Mouse (Mus musculus): ENCODE measurements around the gene Slc9a9. TPM values are rescaled to one million over a fixed set of nuclear protein-coding genes. Genes with fewer than 3 reads are reported as not detected.

Gene Slc9a9
- polyA plus RNA-seq, 1 experiment from 2014 or later = 3.2 TPM

DNA sequence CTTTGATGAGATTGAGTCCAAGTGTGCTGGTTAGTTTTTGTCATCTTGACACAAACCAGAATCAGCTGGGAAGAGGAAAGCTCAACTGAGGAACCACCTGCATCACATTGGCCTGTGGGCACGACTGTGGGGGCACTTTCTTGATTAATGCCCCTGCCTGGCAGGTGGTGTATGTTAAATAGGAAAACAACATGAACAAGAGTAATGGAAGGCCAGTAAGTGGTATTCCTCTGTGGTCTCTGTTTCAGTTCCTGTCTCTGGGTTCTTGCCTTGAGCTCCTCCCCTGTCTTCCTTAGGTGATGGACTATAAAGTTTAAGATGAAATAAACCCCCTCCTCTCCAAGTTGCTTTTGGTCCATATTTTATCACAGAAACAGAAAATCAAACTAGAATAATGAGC is 372.7 kb downstream of the Slc9a9 start:
- no peak for DNase-seq (ENCODE audit: low spot score)

DNA sequence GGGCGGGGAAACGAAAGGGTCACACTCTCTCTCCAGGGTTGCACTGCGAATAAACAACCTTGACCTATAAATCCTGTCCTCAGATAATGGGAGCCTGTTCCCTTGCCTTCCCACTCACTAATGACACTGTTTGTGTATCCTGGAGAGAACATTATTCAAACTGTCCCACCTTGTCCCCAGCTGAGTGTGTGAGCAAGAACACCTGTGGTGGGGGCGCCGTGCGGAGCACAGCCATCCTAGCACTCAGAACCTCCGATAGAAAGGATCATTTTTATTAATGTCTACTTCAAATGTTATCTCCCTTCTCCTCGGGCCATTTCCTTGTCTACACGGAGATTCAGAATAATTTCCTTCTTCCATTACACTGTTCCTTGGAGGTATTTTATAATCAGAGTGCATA is 382.5 kb downstream of the Slc9a9 start:
- no peak for DNase-seq (ENCODE audit: low spot score)
- Histone ChIP-seq H3K9me3 (no peaks in the 10 kb centered on the region), H3K36me3 (no peaks in the 10 kb centered on the region), H3K4me1 (replicated peaks) (no peaks in the 10 kb centered on the region), H3K27ac (no peak overlapping the region), H3K27me3 (ENCODE audit: insufficient read depth, poor library complexity, severe bottlenecking) (no peaks in the 10 kb centered on the region), H3K4me3 (no peak overlapping the region)
- WGBS = 90% methylated on average over 9 of the region's 9 CpGs

More for the DNA sequence above, 372.7 kb downstream of the Slc9a9 start:
- H3K36me3 ChIP-seq = no peaks in the 10 kb centered on the region
- H3K9me3 ChIP-seq = no peaks in the 10 kb centered on the region
- H3K27me3 ChIP-seq (ENCODE audit: insufficient read depth, poor library complexity, severe bottlenecking) = no peaks in the 10 kb centered on the region
- H3K27ac ChIP-seq = no peak overlapping the region
- no peaks in the 10 kb centered on the region for H3K4me1 ChIP-seq (replicated peaks)
- H3K4me3 ChIP-seq = no peak overlapping the region
- WGBS = 56% methylated on average over 1 of the region's 1 CpGs

DNA sequence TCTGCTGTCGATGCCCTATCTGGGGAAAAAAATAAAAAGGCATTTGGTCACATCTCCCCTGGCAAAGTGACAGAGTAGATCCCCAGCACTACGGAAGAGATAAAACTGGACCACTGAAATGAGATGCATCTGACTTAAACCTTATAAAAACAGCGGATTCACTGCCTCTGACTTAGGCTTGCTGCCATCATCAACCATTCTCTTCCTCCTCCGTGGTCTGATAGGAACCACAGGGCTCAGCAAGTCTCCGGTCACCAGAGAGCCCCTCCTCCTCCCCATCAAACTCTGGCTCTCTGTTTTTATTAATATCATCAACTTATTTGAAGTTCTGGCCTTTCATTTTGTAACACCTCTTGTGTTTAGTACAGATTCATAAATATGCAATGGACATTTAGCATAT is 383.5 kb downstream of the Slc9a9 start:
- DNase-seq (ENCODE audit: low spot score) = no peak
- no peaks in the 10 kb centered on the region for H3K36me3 ChIP-seq
- no peak overlapping the region for H3K27ac ChIP-seq
- H3K4me1 ChIP-seq (replicated peaks) = no peaks in the 10 kb centered on the region
- WGBS = 87% methylated on average over 5 of the region's 5 CpGs
- no peaks in the 10 kb centered on the region for H3K27me3 ChIP-seq (ENCODE audit: insufficient read depth, poor library complexity, severe bottlenecking)
- H3K9me3 ChIP-seq = no peaks in the 10 kb centered on the region
- H3K4me3 ChIP-seq = no peak overlapping the region

DNA sequence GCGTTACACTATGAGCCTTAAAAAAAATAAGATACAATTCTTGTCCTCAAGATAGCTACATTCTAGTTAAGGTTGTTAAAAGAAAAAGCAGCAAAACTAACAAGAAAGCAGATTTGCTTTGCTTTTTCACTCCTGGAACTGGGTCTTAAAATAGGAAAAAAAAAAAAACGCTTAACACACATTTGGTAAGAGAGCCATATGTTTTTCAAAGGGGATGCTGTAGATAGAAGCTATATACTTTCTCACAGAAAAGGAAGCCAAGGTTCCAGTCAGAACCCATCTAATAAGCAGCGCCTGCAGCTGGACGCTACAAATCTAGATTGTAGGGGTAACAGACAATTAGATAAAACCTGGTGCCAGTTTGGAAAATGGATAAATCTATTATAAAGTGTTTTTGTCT is 386.1 kb downstream of the Slc9a9 start:
- Histone ChIP-seq H3K4me1 (replicated peaks) (no peaks in the 10 kb centered on the region), H3K9me3 (no peaks in the 10 kb centered on the region), H3K36me3 (no peaks in the 10 kb centered on the region), H3K4me3 (no peak overlapping the region), H3K27me3 (ENCODE audit: insufficient read depth, poor library complexity, severe bottlenecking) (no peaks in the 10 kb centered on the region), H3K27ac (no peak overlapping the region)
- DNase-seq (ENCODE audit: low spot score) = no peak
- WGBS = 87% methylated on average over 4 of the region's 4 CpGs

DNA sequence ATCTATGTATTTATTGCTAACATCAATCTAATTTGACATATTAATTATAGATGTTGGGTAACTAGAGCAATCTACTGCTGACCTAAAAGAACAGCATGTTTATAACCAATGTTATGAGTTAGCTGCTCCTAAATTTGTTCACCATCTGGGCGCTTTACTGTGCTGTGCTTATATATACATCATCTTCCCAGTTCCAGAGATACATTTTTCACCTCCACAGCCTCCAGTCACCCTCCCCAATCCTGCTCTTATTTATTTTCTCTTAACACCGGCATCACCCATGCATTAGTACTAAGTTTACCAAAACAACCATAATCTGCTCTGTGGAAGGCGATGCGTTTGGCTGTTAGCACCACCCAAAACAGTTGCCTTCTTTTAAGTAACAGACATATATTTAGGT is 391.0 kb downstream of the Slc9a9 start:
- H3K4me1 ChIP-seq (replicated peaks) = no peaks in the 10 kb centered on the region
- H3K9me3 ChIP-seq = no peaks in the 10 kb centered on the region
- no peaks in the 10 kb centered on the region for H3K36me3 ChIP-seq
- no peaks in the 10 kb centered on the region for H3K27me3 ChIP-seq (ENCODE audit: insufficient read depth, poor library complexity, severe bottlenecking)
- H3K27ac ChIP-seq = no peak overlapping the region
- WGBS = 86% methylated on average over 4 of the region's 4 CpGs
- no peak overlapping the region for H3K4me3 ChIP-seq
- DNase-seq (ENCODE audit: low spot score) = no peak

DNA sequence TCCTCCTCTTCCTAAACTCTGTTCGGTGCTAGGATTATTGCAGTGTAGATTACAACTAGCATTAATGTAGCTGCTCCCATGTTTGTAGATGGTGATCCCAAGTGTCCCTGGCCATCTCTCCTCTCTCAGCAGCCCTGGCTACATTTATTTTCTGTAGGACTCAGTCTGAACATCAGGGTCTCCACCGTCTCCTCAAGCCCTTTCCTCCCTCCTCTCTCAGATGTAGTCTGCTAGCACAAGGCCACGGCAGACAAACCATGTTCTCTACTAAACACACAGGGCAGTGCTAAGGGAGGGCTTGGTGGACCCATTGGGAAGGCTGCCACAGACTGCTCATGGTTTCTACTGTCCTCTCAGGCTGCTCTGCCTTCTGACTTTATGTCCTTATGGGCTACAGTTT is 397.3 kb downstream of the Slc9a9 start:
- H3K27me3 ChIP-seq (ENCODE audit: insufficient read depth, poor library complexity, severe bottlenecking) = no peaks in the 10 kb centered on the region
- no peak overlapping the region for H3K27ac ChIP-seq
- DNase-seq (ENCODE audit: low spot score) = no peak
- WGBS = 81% methylated on average over 2 of the region's 3 CpGs
- 0 out of 2 replicates have a peak, but pooled peaks cover 5% of the 10 kb centered on the region for H3K9me3 ChIP-seq
- H3K4me1 ChIP-seq (replicated peaks) = peaks cover 11% of the 10 kb centered on the region; the same call in 1 of the 2 replicates
- H3K4me3 ChIP-seq = no peak overlapping the region
- H3K36me3 ChIP-seq = no peaks in the 10 kb centered on the region

DNA sequence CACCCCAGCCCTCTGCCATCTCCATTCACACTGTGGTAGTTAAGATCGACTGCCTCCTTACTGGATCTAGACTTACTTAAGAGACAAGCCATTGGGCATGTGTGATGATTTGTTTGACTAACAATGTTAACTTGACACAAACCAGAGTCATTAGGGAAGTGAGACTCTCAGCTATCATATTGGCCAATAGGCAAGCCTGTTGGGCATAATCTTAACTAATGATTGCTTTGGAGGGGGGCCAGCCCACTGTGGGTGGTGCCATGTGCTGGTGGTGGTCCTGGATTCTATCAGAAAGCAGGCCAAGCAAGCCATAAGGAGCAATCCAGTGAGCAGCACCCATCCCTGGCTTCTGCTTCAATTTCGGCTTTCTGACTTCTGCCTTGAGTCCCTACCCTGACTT is 398.8 kb downstream of the Slc9a9 start:
- Histone ChIP-seq H3K4me3 (no peak overlapping the region), H3K36me3 (no peaks in the 10 kb centered on the region), H3K9me3 (0 out of 2 replicates have a peak, but pooled peaks cover 5% of the 10 kb centered on the region), H3K27ac (no peak overlapping the region), H3K4me1 (replicated peaks) (peaks cover 23% of the 10 kb centered on the region), H3K27me3 (ENCODE audit: insufficient read depth, poor library complexity, severe bottlenecking) (no peaks in the 10 kb centered on the region)
- no peak for DNase-seq (ENCODE audit: low spot score)
- 89% methylated on average over 2 of the region's 2 CpGs for WGBS

DNA sequence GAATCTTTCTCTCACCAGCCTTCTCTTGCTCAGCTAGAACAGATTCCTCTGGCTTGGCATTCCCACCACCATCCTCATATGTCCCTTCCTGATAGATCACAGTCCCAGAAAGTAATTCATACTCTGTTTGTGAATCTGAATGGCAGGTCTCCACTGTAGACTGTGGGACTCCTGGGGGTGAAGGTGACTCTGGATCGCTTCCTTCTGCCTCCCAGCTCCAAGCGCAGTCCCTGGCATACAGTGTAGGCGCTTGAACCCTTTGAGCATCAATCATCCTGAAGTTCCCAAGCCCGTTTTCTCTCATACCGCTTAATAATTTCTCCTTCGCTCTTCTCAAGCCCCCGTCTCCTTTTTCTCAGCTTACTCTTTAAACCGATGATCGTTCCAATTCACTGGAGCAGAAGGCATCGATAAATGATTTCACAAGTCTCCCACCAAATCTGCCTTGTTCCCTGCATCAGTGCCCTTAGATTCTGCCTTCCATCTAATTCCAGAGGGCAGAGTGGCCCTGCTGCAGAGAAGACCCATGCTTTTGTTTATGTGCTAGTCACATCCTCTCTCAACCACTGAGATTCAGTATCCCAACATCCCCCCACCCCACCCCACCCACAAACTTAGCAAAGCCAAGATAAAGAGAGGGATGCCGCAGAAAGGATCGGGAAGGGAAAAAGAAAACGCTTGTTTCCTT is 401.3 kb downstream of the Slc9a9 start:
- Histone ChIP-seq H3K27me3 (ENCODE audit: insufficient read depth, poor library complexity, severe bottlenecking) (no peaks in the 10 kb centered on the region), H3K36me3 (no peaks in the 10 kb centered on the region), H3K27ac (peak overlapping the region; percentile 66), H3K4me1 (replicated peaks) (peaks cover 30% of the 10 kb centered on the region), H3K9me3 (0 out of 2 replicates have a peak, but pooled peaks cover 5% of the 10 kb centered on the region), H3K4me3 (no peak overlapping the region)
- WGBS = 78% methylated on average over 13 of the region's 13 CpGs
- DNase-seq (ENCODE audit: low spot score) = no peak

DNA sequence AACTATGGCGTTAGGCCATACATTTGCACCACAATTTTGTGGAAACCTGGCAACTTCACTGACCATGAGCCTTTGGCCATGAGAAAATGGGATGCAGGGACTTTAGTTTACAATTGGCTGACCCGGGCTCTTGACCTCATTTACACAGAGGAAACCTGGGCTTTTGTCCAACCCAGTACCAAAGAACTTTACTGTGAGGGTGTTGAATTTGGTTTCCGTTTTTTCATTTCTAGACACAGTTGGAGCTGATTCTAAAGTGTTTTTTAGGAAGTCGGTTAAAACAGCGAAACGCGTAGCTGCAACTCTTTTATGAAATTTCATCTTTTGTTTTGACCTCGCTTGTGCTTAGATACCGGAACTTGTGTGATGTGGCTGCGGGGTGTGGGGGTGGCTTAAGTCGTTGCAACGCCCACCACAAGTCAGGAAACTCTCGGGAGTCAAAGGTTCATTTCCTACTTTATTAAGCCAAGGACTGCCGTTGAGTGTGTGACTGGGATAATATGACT is 402.8 kb downstream of the Slc9a9 start:
- 74% methylated on average over 14 of the region's 14 CpGs for WGBS
- Histone ChIP-seq H3K4me1 (replicated peaks) (peaks cover 30% of the 10 kb centered on the region), H3K27me3 (ENCODE audit: insufficient read depth, poor library complexity, severe bottlenecking) (no peaks in the 10 kb centered on the region), H3K9me3 (0 out of 2 replicates have a peak, but pooled peaks cover 5% of the 10 kb centered on the region), H3K4me3 (no peak overlapping the region), H3K27ac (no peak overlapping the region), H3K36me3 (no peaks in the 10 kb centered on the region)
- DNase-seq (ENCODE audit: low spot score) = no peak

DNA sequence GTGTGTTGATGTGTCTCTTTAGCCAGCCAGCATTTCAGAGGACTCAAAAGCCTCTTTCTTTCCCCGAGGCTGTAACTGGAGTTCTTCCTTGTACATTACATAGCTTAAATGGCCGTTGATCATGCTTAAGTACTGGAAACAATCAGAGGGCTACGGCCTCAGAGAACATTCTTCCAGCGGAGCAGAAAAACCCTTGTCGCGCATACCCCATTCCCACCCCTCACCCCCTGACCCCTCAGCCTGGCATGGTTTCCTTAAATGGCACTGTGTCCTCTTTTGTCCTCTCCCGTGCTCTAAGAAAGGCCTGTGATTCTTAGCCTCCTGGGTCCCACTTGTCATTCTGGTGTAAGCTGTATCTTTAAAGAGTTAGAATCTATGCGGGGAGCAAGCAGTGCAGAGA is 404.0 kb downstream of the Slc9a9 start:
- Histone ChIP-seq H3K27me3 (ENCODE audit: insufficient read depth, poor library complexity, severe bottlenecking) (no peaks in the 10 kb centered on the region), H3K36me3 (no peaks in the 10 kb centered on the region), H3K4me3 (no peak overlapping the region), H3K4me1 (replicated peaks) (peaks cover 38% of the 10 kb centered on the region), H3K9me3 (0 out of 2 replicates have a peak, but pooled peaks cover 4% of the 10 kb centered on the region), H3K27ac (0 out of 2 replicates have a peak overlapping the region, but pooled peaks have one; percentile 16)
- 21% methylated on average over 8 of the region's 8 CpGs for WGBS
- DNase-seq (ENCODE audit: low spot score) = no peak

DNA sequence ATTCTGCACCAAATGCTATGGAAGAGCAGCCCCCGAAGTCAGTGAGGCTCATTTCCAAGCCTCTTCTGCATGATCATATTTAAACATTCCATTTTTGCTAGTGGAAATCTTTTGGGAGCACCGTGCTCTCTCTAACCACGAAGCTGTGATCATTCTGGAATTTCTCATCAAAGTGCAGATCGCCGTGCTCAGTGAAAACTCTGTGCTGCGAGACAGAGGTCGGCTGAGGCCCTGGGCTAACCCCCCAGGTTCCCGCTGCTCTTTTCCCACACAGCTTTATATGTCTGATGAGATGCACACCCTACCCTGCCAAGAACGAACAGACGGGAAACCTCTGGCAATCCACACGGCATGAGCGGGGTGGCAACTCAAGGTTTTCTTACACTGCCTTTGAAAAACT is 406.1 kb downstream of the Slc9a9 start:
- Histone ChIP-seq H3K36me3 (no peaks in the 10 kb centered on the region), H3K9me3 (no peaks in the 10 kb centered on the region), H3K4me3 (no peak overlapping the region), H3K4me1 (replicated peaks) (peaks cover 50% of the 10 kb centered on the region), H3K27ac (no peak overlapping the region; the same call in 1 of the 2 replicates), H3K27me3 (ENCODE audit: insufficient read depth, poor library complexity, severe bottlenecking) (no peaks in the 10 kb centered on the region)
- WGBS = 74% methylated on average over 12 of the region's 12 CpGs
- no peak for DNase-seq (ENCODE audit: low spot score)

DNA sequence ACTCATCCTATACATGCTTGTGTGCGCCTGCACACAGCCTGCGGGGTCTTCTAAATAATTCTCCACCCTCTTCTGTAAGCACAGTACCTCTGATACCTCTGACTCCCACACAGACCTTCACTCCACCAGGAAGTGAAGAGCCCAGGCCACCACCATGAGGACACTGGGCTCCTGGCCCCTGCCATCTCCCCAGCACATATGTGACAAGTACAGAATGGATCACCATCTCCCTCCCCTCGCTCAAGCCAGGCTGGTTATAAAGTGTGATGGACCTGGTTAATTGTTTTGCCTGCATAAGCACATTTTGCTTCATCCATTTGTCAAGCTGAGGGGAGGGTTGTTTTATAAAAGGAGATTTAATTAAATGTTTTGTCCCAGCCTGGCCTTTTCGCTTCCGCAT is 408.2 kb downstream of the Slc9a9 start:
- DNase-seq (ENCODE audit: low spot score) = no peak
- H3K36me3 ChIP-seq = no peaks in the 10 kb centered on the region
- peak overlapping the region; percentile 12; the same call in 1 of the 2 replicates for H3K27ac ChIP-seq
- WGBS = 84% methylated on average over 5 of the region's 5 CpGs
- no peaks in the 10 kb centered on the region for H3K9me3 ChIP-seq
- peaks cover 34% of the 10 kb centered on the region for H3K4me1 ChIP-seq (replicated peaks)
- H3K27me3 ChIP-seq (ENCODE audit: insufficient read depth, poor library complexity, severe bottlenecking) = no peaks in the 10 kb centered on the region
- H3K4me3 ChIP-seq = no peak overlapping the region

DNA sequence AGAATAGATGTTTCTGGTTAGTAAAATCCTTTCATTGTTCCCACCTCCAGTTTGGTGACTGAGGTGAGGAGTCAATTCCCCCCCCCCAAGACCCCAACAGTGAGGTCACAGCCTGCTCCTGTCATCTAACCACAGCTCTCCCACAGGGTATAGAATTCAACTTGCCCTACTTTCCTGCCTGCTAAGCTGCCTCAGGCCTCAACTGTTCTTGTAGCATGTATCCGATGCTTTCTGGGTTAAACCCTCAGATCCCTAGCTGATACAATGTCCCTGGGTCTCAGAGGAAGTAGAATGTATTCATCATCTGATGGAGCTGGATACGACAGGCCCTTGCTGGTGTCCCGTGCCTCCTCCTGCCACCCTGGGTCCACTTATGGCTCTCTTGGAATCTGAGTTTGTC is 408.9 kb downstream of the Slc9a9 start:
- DNase-seq (ENCODE audit: low spot score) = no peak
- 69% methylated on average over 3 of the region's 3 CpGs for WGBS
- Histone ChIP-seq H3K9me3 (no peaks in the 10 kb centered on the region), H3K27me3 (ENCODE audit: insufficient read depth, poor library complexity, severe bottlenecking) (no peaks in the 10 kb centered on the region; the same call in 1 of the 2 replicates), H3K27ac (no peak overlapping the region), H3K4me3 (no peak overlapping the region), H3K36me3 (no peaks in the 10 kb centered on the region), H3K4me1 (replicated peaks) (peaks cover 27% of the 10 kb centered on the region)

Data from hindbrain, embryonic 10.5 days (tissue).